Mouse (Mus musculus) gastrocnemius, postnatal 36 days (tissue): Measurements from ENCODE around the gene Fam104a. TPM values are rescaled to one million over a fixed set of nuclear protein-coding genes. Genes with fewer than 3 reads are reported as not detected.

Source experiments
- DNase-seq, 2 experiments: peaks; one replicate each; pipeline ENCODE4 v3.0.0; 2022
- intact Hi-C: fragments of 180-260 bp; cut with DNase I; formaldehyde crosslinking; loops from one replicate; pipeline ENCODE4 v1.15.1; 2025
- total RNA-seq, 2 experiments: library from RNA; stranded (reverse); gene quantifications; 2 replicates each; pipeline ENCODE4 v1.2.3; 2021

The Fam104a gene
- total RNA-seq, 2 experiments from 2014 or later: 26.7 to 27.6 TPM

DNA sequence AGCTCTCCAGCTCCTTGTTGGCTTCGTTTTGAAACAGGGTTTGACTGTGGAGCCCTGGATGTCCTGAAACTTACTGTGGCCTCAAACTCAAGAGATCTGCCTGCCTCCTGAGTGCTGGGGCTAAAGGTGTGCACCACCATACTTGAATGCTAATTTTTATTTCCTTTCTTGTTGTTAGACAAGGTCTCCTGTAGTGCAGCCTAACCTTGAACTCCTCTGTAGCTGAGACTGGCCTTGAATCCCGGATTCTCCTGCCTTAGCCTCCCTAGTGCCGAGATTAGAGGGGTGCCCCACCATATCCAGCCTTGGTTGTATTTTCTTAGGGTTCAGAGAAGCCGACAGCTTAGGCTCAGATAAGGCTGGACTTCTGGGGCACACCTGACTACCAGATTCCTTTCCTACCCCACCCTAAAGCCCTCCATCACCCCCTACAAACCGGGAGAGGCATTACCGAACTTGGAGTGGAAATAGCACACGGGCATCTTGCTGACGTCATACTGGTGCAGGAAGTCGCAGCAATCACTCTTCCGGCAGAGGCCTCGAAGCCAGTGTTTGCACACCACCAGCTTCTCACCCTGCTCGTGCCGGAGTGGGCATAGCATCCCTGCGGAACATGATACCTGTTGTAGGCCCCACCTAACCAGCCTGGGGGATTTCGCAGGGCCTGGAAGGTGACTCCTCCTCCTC lies 22.2 kb upstream of the Fam104a start:
- DNase-seq: no peak
- intact Hi-C loops: no loop called here

DNA sequence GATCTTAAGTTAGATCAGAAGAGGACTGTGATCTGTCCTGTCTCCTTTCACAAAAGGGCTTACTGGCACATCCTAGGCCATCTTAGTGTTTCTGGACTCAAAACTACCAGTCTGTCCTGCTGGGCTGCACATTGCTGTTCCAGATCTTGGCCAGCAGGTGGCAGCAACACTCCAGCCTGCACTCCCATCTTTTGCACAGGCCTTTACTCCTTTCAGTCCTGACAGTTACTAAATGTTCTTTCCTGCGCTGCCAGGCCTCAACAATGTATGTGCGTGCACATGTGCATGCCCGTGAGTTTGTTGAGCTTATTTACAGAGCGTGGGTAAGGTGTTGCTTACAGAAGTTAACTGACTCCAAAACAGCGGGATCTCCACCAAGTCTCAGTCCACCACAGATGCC lies 19.8 kb upstream of the Fam104a start:
- intact Hi-C loops: no loop called here
- peak; percentile 48 to 77 for DNase-seq

DNA sequence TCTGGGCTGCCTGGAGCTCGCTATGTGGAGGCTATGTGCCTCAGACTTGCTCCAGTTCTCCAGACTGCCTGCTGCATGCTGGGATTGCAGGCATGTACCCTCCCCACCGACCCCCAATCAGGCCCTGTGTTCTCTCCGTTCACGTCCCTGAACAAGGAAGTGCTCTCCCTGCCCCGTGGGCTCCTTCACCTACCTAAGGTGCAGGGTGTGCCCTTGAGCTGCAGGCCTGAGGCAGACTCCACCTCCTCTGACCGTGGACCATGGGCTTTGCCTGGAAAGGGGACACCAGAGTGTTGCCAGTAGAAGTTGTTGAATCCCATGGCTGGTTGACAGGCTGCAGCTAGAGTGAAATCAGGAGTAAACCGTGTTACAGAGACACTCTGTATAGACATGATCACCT lies 15.7 kb upstream of the Fam104a start:
- no peak for DNase-seq
- intact Hi-C loops: no loop called here

DNA sequence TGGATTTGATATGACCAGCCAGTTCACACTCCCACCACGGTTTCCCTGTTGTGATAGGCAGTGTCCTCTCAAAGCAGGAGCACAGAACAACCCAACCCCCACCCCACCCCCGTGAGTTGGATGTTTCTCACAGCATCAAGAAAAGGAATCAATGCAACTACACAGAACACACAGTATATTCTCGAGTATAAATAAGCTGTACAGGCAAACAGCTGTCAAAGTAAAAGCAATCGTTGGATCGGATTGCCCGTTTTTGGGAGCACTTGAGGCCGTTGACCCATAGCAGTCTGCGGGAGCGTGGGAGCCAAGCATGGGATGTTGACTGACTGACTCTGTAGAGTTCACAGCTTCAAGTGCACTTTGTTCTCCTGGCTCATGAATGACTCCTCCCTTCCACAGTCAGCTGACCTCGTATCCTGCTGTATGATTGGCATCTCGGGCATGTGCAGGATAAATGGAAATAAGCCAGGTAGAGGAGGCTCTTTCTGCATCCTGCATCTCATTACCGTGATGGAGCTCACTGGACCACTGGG lies 14.1 kb upstream of the Fam104a start:
- no peak for DNase-seq
- intact Hi-C loops: no loop called here

DNA sequence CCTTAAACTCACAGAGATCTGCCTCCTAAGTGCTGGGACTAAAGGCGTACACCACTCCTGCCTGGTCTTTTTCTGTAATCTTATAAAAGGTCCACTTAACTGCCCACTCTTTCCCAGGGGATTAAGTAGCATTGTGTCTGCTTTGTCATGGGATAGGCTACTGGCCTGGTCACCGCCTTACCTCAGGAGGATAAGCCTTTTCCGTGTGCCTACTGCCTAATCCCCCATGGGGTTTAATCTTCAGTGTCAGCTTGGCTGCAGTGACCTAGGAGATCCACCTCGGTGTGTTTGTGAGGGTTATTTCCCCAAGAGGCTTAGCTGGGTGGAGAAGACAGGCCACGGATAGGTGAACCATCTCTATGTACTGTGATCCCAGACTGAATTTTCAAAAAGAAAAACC lies 13.6 kb upstream of the Fam104a start:
- intact Hi-C loops: no loop called here
- DNase-seq: no peak

DNA sequence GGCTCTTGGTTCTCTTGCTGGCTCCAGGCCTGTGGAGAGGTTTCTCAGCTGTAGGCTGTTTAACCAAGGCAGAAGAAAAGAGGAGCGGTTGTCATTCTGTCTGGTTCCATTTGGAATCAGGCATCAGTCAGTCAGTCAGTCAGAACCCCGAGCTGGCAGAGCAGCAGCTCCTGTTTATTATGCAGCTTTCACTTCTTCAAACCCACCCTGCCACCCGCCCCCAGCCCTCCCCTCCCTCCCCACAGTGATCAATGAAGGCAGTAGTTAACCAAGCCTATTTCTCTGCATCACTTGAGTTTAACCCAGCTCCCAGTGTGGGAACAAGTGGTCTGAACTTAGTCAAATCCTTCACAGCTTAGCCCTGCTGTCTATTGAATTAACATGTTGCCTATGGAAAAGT lies 7.9 kb upstream of the Fam104a start:
- intact Hi-C loops: loop anchor here (5.0 kb wide), 1 partner anchor 40 kb away; the partner anchor contains the start of gene Slc39a11

DNA sequence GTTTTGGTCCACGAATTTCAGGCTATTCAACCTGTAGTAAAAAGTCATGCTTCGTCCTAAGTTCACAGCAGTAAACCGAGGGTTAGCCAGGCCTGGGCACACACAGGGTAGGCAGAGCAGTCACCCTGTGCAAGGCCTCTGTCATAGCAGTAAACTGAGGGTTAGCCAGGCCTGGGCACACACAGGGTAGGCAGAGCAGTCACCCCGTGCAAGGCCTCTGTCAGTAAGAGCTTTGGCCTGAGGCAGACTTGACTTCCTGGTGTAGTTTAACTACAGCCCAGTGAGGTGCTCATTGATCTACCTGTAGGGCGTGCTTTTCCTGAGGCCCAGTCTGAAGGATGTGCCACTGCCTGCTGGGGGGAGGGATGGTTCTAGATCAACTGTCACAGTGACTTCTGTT lies 7.4 kb upstream of the Fam104a start:
- intact Hi-C loops: loop anchor here (5.0 kb wide), 1 partner anchor 39 kb away; the partner anchor contains the start of gene Slc39a11
- DNase-seq: no peak

More for the DNA sequence above, 7.9 kb upstream of the Fam104a start:
- DNase-seq: no peak

DNA sequence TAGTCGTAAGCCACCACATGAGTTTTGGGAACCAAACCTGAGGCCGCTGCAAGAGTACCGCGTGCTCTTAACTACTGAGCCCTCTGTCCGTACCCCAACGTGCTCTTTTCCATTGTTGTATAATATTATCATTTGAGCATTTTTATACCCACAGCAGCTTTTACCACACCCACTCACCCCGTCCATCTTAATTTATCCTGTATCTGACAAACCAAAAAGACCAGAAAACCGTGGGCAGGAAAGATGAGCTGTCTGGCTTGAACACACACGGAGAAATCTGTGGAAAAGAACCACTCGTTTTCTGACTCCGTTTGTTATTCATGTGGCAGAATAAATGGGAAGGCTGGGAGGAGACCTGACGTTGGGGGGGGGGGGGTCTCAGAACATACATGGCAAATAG lies 6.6 kb upstream of the Fam104a start:
- intact Hi-C loops: loop anchor here (5.0 kb wide), 1 partner anchor 38 kb away; the partner anchor contains the start of gene Slc39a11
- no peak for DNase-seq

DNA sequence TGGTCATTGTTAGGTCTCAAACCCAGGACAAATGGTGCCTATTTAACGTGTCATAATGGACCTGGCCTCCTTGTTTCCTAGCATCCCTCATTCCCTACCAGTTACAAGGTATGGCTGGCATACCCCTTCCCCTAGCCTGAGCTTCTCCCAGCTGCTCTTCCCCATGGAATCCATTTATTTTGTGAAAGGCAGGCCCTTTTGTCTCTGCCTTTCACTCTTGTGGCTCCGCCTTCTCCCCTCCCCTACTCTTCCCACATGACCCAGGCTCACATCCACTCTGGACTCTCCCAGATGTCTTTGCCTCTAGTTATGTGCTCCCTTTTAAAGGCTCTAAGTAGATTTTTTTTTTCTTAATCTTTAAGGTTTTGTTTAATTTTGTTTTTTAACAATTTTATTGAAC lies 3.1 kb upstream of the Fam104a start:
- no peak for DNase-seq
- intact Hi-C loops: no loop called here

DNA sequence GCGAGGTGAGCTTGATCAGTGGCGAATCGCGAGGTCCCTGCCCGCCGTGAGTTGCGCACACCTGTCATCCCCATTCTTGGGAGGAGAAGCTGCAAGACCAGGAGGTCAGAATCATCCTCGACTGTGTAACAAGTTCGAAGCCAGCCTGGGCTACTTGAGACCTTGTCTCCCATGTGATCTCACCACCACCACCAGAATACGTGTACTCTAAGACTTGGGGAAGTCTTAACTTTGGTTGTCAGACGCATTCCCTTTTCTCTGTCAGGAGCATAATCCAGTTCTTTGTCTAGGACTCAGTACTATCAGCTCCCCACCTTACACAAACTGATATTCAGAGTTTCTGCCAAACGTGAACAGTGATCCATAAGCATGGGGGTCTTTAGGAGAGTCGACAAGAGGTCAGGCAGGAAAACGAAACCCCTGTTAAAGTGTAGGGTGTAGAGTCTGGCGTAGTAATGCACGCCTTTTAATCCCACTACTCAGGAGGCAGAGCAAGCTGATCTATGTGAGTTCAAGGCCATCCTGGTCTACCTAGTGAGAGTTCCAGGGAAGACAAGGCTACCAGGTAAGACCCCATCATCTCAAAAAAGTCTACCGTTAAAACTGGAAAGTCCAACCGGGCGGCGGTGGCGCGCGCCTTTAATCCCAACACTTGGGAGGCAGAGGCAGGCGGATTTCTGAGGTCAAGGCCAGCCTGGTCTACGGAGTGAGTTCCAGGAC lies 912 bp upstream of the Fam104a start:
- intact Hi-C loops: loop anchor here (5.0 kb wide), 1 partner anchor 38 kb away; the partner anchor contains the start of gene Cog1

DNA sequence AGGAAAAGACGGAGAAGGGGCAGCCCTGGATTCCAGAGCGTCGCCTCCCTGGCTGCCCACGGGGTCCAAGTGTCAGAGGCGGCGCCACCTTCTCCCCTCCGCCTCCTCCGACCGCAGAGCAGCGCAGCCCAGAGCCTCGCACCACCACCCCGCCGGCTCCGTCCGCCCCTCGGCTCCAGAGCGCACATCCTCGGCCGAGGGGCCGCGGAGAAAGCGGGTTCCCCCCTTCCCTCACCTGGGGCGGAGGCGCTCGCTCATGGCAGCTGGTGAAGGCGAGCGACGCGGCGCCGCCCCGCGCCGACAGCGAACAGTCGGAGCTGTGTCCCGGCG lies 363 bp downstream of the Fam104a start:
- DNase-seq: no peak
- intact Hi-C loops: loop anchor here (5.0 kb wide), 1 partner anchor 36 kb away; the partner anchor contains the start of gene Cog1

More for the DNA sequence above, 912 bp upstream of the Fam104a start:
- DNase-seq: no peak

DNA sequence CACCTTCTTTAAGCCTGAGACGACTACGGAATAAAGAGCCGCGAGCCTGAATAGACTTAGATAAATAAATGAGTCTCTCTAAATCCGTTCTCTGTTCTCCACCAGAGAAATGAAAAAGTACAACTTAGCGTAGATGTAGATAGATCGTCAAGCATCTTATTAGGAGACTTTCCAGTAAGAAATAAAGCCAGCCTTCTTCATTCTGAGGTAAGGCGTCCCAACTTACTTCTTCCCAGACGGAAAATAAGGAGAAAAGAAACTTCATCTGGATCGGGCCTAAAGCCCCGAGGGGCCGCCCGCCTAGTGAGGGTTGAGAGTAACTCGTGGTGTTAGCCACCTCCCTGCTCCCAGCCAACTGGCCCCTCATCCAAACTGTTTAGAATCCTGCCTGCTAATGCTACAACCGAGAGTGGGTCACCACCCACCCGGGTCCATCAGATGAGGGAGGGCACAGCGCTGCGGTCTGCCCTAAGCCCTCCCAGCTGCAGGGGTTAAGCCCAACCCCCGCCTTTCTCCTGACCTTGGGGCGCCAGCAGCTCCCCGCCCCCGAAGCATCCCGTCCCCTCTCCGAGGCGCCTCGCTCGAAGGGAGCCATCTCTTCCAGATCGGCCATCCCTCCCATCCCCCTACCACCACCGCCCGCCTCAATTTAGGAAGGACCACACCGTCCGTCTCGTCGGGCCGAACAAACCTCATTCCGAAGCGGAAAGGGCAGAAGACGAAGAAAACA lies 893 bp downstream of the Fam104a start:
- intact Hi-C loops: loop anchor here (5.0 kb wide), 1 partner anchor 36 kb away; the partner anchor contains the start of gene Cog1
- peak in 1 of 2 experiments; percentile 33 for DNase-seq

DNA sequence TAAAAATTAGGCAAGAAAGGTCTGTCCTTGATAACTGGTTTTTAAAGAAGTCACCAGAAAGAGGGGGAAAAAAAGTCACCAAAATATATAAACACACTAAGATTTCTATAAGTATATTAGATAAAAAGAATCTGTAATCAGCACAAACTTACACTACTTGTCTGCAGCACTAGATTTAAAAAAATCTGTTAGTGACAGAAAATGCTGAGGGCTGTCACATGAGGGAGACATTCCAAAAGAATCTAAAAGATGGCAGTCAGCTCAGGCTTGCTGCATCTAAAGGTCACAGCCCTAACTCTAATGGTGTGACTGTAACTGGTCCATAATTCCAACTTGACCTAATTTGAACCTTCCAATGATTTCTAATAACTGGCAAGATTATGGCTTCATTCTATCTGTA lies 2.0 kb downstream of the Fam104a start:
- intact Hi-C loops: loop anchor here (5.0 kb wide), 1 partner anchor 35 kb away; the partner anchor contains the start of gene Cog1
- DNase-seq: no peak

DNA sequence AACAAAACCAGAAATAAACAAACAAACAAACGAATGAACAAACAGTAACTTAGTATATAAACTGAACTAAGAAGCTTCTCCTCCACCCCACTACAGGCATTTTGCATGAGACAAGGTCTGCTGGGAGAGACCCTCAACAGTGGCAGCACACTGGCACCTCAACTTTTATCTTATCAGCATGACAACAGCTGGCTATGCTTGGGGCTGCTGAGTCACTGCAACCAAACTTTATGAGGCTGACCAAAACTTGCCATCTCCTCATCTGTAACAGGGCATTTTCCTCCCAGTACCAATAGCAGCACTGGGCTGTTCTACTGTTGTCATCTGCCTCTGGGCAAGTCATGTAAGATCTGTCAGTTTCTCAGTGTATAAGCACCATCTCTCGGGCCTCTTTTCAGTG lies 3.0 kb downstream of the Fam104a start:
- no peak for DNase-seq
- intact Hi-C loops: loop anchor here (5.0 kb wide), 1 partner anchor 34 kb away; the partner anchor contains the start of gene Cog1

DNA sequence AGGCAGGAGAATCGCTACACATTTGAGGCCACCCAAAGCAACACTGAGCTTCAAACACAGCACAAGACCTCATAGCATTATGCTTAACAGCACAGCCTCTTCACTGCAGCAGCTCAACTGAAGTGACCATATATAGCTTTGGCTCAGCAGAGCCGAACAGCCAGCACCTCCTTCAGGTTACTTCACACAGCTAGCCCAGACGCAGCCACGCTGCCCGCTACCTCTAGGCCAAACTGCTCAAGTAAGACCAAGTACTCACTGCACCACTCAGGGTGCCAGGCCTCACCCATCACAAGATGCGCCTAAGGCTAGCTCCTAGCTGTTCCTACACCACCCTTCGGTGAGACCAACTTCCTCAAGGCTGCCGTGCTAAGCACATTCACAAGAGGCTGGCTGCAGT lies 5.6 kb downstream of the Fam104a start:
- DNase-seq: no peak
- intact Hi-C loops: no loop called here

DNA sequence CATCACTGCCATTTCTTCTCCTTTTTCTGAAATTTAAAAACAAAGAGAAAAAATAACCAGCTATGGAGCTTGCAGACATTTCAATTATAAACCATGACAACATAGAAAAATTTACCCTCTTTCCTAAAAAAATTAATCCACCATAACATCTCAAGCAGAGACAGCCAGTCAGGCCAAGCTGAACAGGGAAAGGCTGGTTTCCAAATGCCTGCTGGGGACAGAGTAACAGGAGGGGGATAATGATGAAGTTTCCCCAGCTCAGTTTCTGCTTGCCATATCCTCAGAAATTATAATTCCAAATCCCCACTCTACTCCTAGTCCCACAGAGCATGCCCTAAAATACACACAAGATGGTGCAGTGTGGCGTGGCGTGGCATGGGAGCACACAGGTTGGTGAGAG lies 6.6 kb downstream of the Fam104a start:
- no peak for DNase-seq
- intact Hi-C loops: no loop called here

DNA sequence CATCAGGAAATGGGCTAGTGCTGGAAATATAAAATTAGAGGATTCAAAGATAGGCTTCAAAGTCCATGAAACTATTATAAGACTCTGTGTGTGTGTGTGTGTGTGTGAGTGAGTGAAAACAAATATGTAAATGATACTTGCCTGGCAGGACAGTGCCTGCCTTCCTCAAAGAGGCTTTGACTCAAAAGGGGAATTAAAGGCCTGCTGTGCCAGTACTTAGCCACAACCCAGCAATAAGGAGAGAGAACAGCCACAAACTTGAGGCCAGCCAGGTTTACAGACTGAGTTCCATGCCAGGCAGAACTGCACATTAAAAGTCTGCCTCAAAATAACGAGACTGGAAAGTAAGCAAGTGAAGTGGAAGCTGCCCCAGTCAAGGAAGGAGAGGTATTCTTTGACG lies 7.1 kb downstream of the Fam104a start:
- intact Hi-C loops: no loop called here
- DNase-seq: no peak

DNA sequence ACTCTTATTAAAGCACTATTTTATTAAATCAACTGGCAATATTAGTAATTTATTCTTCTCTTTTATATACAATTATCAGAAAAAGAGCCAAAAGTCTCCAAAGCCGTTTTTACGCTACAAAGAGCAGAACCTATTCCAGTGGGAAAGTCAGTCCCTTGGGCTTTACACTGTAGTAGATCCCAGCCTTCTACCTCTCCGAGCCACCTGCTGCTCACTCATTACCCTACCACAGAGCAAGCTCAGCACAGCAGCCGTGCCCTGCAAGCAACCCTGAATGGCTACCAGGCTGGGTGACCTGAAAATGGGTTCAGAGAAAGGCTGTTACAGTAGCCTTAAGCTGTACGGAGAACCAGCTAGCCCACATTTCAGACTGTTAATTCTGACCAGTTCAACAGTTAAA lies 9.4 kb downstream of the Fam104a start:
- intact Hi-C loops: no loop called here
- no peak for DNase-seq

DNA sequence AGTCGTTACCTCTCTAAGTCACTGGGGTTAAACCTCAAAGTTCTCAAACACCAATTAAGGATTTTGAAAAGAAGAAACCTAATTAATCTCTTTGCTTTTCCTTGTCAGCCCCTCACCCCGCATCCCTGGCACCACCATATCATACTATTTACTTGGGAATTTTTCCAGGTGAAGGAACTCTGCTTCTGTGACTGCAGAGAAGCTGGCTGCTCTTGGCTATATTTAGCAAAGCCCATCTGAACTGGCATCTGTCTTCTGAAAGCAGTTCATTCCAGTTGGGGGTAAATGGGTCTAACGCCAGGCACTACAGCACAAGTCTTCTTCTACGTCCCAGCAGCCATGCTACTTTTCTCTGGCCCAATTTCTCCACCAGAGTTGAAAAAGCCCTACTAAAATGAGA lies 10.3 kb downstream of the Fam104a start:
- no peak for DNase-seq
- intact Hi-C loops: no loop called here

DNA sequence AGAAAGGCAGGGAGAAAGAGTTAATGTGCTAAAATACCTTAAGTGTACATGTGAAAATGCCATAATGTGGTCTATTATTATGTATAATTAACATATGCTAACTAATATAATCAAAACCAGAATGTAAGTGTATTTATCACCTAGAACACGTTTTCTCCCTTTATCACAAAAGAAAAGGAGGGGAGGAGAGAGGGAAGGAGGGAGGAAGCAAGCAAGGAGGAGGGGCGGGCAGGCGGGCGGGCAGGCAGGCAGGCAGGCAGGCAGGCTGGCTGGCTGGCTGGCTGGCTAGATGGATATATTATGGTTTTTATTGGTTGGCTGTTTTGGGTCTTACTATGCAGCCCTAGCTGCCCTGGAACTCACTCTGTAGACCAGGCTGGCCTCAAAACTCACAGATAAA lies 14.2 kb downstream of the Fam104a start:
- no peak for DNase-seq
- intact Hi-C loops: no loop called here

DNA sequence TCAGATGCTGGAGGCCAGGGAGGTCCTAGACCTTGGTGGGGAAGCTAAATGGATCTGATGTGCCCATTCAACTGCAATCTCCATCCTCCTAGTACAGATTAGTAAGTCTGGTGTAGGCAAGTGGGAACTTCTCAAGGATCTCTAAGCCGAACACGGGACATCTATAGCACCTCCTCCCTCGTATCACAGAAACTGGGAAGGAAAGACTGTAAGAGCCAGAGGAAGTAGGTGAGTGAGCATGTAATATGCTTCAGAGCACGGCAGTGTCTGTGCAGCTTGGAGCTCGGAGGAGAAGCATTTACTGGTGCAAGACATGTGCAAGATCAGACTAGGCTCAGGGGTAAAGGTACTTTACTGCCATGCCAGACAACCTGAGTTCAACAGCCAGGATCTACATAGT lies 15.1 kb downstream of the Fam104a start:
- no peak for DNase-seq
- intact Hi-C loops: no loop called here
